Mouse (Mus musculus) intestine, embryonic 16.5 days (tissue): ENCODE results near the gene Cers1. TPM values are rescaled to one million over a fixed set of nuclear protein-coding genes. Genes with fewer than 3 reads are reported as not detected.

ENCODE experiments used
- ATAC-seq: fragments of 200-750 bp; cut with Nextera tagmentation; 2 replicates; pipeline ENCODE4 v1.8.0; 2017; ENCODE audit warnings: moderate TSS enrichment, moderate library complexity
- H3K27ac ChIP-seq: fragments of 300-500 bp; sonication (generic); 2 replicates; pipeline ENCODE4 v1.5.1; 2014; ENCODE audit warnings: mild to moderate bottlenecking, low read length
- H3K27me3 ChIP-seq: fragments of 300-500 bp; sonication (generic); replicated peaks from 2 replicates; pipeline ENCODE4 v1.6.1; 2014; ENCODE audit warnings: low read length, control low read depth, mixed read lengths; ENCODE audit not compliant: control insufficient read depth, insufficient read depth
- H3K36me3 ChIP-seq: fragments of 300-500 bp; sonication (generic); 2 replicates; pipeline ENCODE4 v1.6.1; 2014; ENCODE audit warnings: low read length, control low read depth; ENCODE audit not compliant: control insufficient read depth, insufficient read depth
- H3K4me1 ChIP-seq: fragments of 300-500 bp; sonication (generic); 2 replicates; pipeline ENCODE4 v1.6.1; 2014; ENCODE audit warnings: low read length, control low read depth, mixed read lengths; ENCODE audit not compliant: control insufficient read depth, insufficient read depth
- H3K4me2 ChIP-seq: fragments of 300-500 bp; sonication (generic); 2 replicates; pipeline ENCODE4 v1.6.1; 2014; ENCODE audit warnings: low read depth, low read length, control low read depth
- H3K4me3 ChIP-seq: fragments of 300-500 bp; sonication (generic); 2 replicates; pipeline ENCODE4 v1.5.1; 2014; ENCODE audit warnings: mild to moderate bottlenecking, low read length
- H3K9ac ChIP-seq: fragments of 300-500 bp; sonication (generic); 2 replicates; pipeline ENCODE4 v1.6.1; 2014; ENCODE audit warnings: low read depth, low read length
- H3K9me3 ChIP-seq: fragments of 300-500 bp; sonication (generic); 2 replicates; pipeline ENCODE4 v1.6.1; 2016; ENCODE audit warnings: low read length, control low read depth; ENCODE audit not compliant: control insufficient read depth
- WGBS: fragments of 180-500 bp; shearing (Covaris S2); extraction: QIAGEN DNeasy Blood & Tissue Kit; methylation state at CpG from one replicate; pipeline ENCODE4 v1.1.7; 2014; 5-methylcytosine and 5-hydroxymethylcytosine counted together
- polyA plus RNA-seq: library from polyadenylated mRNA; unstranded; fragments of >200 nt; fragmentation: Nextera tagmentation; extraction: Ambion mirVana; gene quantifications from 2 replicates; pipeline ENCODE4 v1.2.1, GENCODE M21; 2015

The Cers1 gene
- polyA plus RNA-seq, 1 experiment from 2014 or later: 2.1 TPM

- no peaks in the 10 kb centered on the region for H3K27me3 ChIP-seq
- H3K36me3 ChIP-seq: peaks cover 23% of the 10 kb centered on the region
- peaks cover 8% of the 10 kb centered on the region for H3K4me1 ChIP-seq
- no peak overlapping the region for H3K9ac ChIP-seq
- 54% methylated on average over 6 of the region's 6 CpGs for WGBS
- H3K4me2 ChIP-seq: no peak overlapping the region
- no peaks in the 10 kb centered on the region for H3K9me3 ChIP-seq
- H3K4me3 ChIP-seq: no peak overlapping the region
- ATAC-seq: no peak
- no peak overlapping the region for H3K27ac ChIP-seq
Measured at GRCm38 (mm10) chr8:70343696-70344095, 28.1 kb downstream of the Cers1 start.

GRCm38 (mm10) chr8:70344279-70344678 is 28.7 kb downstream of the Cers1 start:
- Histone ChIP-seq H3K9me3 (no peaks in the 10 kb centered on the region), H3K4me2 (no peak overlapping the region), H3K4me1 (peaks cover 14% of the 10 kb centered on the region), H3K27me3 (no peaks in the 10 kb centered on the region), H3K9ac (no peak overlapping the region), H3K4me3 (no peak overlapping the region), H3K36me3 (peaks cover 22% of the 10 kb centered on the region), H3K27ac (no peak overlapping the region)
- WGBS: 83% methylated on average over 2 of the region's 2 CpGs
- no peak for ATAC-seq

- no peak overlapping the region for H3K4me2 ChIP-seq
- ATAC-seq: no peak
- no peaks in the 10 kb centered on the region for H3K27me3 ChIP-seq
- H3K9me3 ChIP-seq: no peaks in the 10 kb centered on the region
- WGBS: 75% methylated on average over 4 of the region's 4 CpGs
- no peak overlapping the region for H3K4me3 ChIP-seq
- no peak overlapping the region for H3K9ac ChIP-seq
- H3K4me1 ChIP-seq: peaks cover 38% of the 10 kb centered on the region
- peaks cover 5% of the 10 kb centered on the region; the same call in 1 of the 2 replicates for H3K36me3 ChIP-seq
- H3K27ac ChIP-seq: no peak overlapping the region
Measured at GRCm38 (mm10) chr8:70347443-70347842, 31.9 kb downstream of the Cers1 start.

- 88% methylated on average over 1 of the region's 1 CpGs for WGBS
- Histone ChIP-seq H3K27ac (no peak overlapping the region), H3K9ac (no peak overlapping the region), H3K4me1 (peaks cover 38% of the 10 kb centered on the region), H3K36me3 (peaks cover 5% of the 10 kb centered on the region; the same call in 1 of the 2 replicates), H3K9me3 (no peaks in the 10 kb centered on the region), H3K4me3 (no peak overlapping the region), H3K4me2 (no peak overlapping the region), H3K27me3 (no peaks in the 10 kb centered on the region)
- ATAC-seq: no peak
Measured at GRCm38 (mm10) chr8:70347860-70348420, 32.4 kb downstream of the Cers1 start.

- 30% methylated on average over 15 of the region's 15 CpGs for WGBS
- Histone ChIP-seq H3K4me1 (peaks cover 46% of the 10 kb centered on the region), H3K36me3 (0 out of 2 replicates have a peak, but pooled peaks cover 5% of the 10 kb centered on the region)
Measured at GRCm38 (mm10) chr8:70351035-70351999, 35.7 kb downstream of the Cers1 start.

GRCm38 (mm10) chr8:70352000-70352384 is 36.4 kb downstream of the Cers1 start:
- Histone ChIP-seq H3K4me1 (peaks cover 46% of the 10 kb centered on the region), H3K27ac (peak overlapping the region; percentile 83; the same call in 1 of the 2 replicates), H3K9ac (peak overlapping the region; percentile 97), H3K36me3 (0 out of 2 replicates have a peak, but pooled peaks cover 5% of the 10 kb centered on the region), H3K27me3 (no peaks in the 10 kb centered on the region), H3K4me2 (peak overlapping the region; percentile 90), H3K4me3 (peak overlapping the region; percentile 99), H3K9me3 (no peaks in the 10 kb centered on the region)
- ATAC-seq: no peak
- WGBS: 21% methylated on average over 3 of the region's 3 CpGs

More at GRCm38 (mm10) chr8:70351035-70351999, 35.7 kb downstream of the Cers1 start:
- H3K27me3 ChIP-seq: no peaks in the 10 kb centered on the region
- H3K27ac ChIP-seq: 0 out of 2 replicates have a peak overlapping the region, but pooled peaks have one; percentile 14
- no peak for ATAC-seq
- H3K9me3 ChIP-seq: no peaks in the 10 kb centered on the region
- peak overlapping the region; percentile 97 for H3K9ac ChIP-seq
- H3K4me3 ChIP-seq: peak overlapping the region; percentile 99
- peak overlapping the region; percentile 90 for H3K4me2 ChIP-seq

- WGBS: under 1% methylated on average over 61 of the region's 64 CpGs
- 0 out of 2 replicates have a peak, but pooled peaks cover 5% of the 10 kb centered on the region for H3K36me3 ChIP-seq
- H3K9ac ChIP-seq: peak overlapping the region; percentile 97
- peak; percentile 42 for ATAC-seq
- H3K27me3 ChIP-seq: no peaks in the 10 kb centered on the region
- peak overlapping the region; percentile 99 for H3K4me3 ChIP-seq
- H3K27ac ChIP-seq: peak overlapping the region; percentile 83
- no peaks in the 10 kb centered on the region for H3K9me3 ChIP-seq
- H3K4me1 ChIP-seq: peaks cover 46% of the 10 kb centered on the region
- peak overlapping the region; percentile 90 for H3K4me2 ChIP-seq
Measured at GRCm38 (mm10) chr8:70352657-70353151, 37.1 kb downstream of the Cers1 start.

GRCm38 (mm10) chr8:70353194-70353817 is 37.7 kb downstream of the Cers1 start, which contains the start of gene Upf1:
Gene Upf1, minus strand, starts transcription at chr8:70353278.
- H3K36me3 ChIP-seq: 0 out of 2 replicates have a peak, but pooled peaks cover 5% of the 10 kb centered on the region
- H3K9me3 ChIP-seq: no peaks in the 10 kb centered on the region
- peak; percentile 91 for ATAC-seq

More at GRCm38 (mm10) chr8:70353194-70353817, 37.7 kb downstream of the Cers1 start, which contains the start of gene Upf1:
- H3K4me1 ChIP-seq: peaks cover 41% of the 10 kb centered on the region
- peak within 1 kb of the TSS; percentile 99 for H3K4me3 ChIP-seq
- peak within 1 kb of the TSS; percentile 90 for H3K4me2 ChIP-seq
- peak within 1 kb of the TSS; percentile 83 for H3K27ac ChIP-seq
- H3K27me3 ChIP-seq: no peaks in the 10 kb centered on the region
- WGBS: under 1% methylated on average over 69 of the region's 69 CpGs
- H3K9ac ChIP-seq: peak within 1 kb of the TSS; percentile 97
